Mouse (Mus musculus) liver, postnatal 0 days (tissue): ENCODE data around the gene Lrrc8c.

Source experiments
- CTCF ChIP-seq: sonication (generic); IDR thresholded peaks from 2 replicates; pipeline ENCODE4 v1.5.1; 2016; ENCODE audit warnings: antibody characterized with exemption, low read depth
- EP300 ChIP-seq: IDR thresholded peaks from 2 replicates; pipeline ENCODE4 v1.6.1; 2016; ENCODE audit warnings: antibody characterized with exemption, low read depth, mild to moderate bottlenecking

- TF ChIP-seq CTCF (no peak), EP300 (no peak)
These were observed 2.9 kb upstream of the Lrrc8c start for GRCm38 (mm10) chr5:105516290-105516689.
